Mouse (Mus musculus) hindbrain, embryonic 13.5 days (tissue): ENCODE results near the gene Dusp10. TPM values are rescaled to one million over a fixed set of nuclear protein-coding genes. Genes with fewer than 3 reads are reported as not detected.

Source experiments
- ATAC-seq: fragments of 200-750 bp; cut with Nextera tagmentation; 2 replicates; pipeline ENCODE4 v1.8.0; 2017; ENCODE audit warnings: moderate TSS enrichment; ENCODE audit not compliant: low FRiP score
- H3K27ac ChIP-seq: fragments of 300-500 bp; sonication (generic); 2 replicates; pipeline ENCODE4 v1.5.1; 2015; ENCODE audit warnings: inconsistent platforms, mild to moderate bottlenecking, moderate library complexity
- H3K27me3 ChIP-seq: fragments of 300-500 bp; sonication (generic); 2 replicates; pipeline ENCODE4 v1.6.1; 2015; ENCODE audit warnings: mild to moderate bottlenecking, inconsistent platforms
- H3K36me3 ChIP-seq: fragments of 300-500 bp; sonication (generic); 2 replicates; pipeline ENCODE4 v1.6.1; 2015; ENCODE audit warnings: mild to moderate bottlenecking, inconsistent platforms
- H3K4me1 ChIP-seq: fragments of 300-500 bp; sonication (generic); replicated peaks from 2 replicates; pipeline ENCODE4 v1.6.1; 2015; ENCODE audit warnings: inconsistent platforms
- H3K4me2 ChIP-seq: fragments of 300-500 bp; sonication (generic); 2 replicates; pipeline ENCODE4 v1.6.1; 2015; ENCODE audit warnings: inconsistent platforms, mild to moderate bottlenecking, moderate library complexity
- H3K4me3 ChIP-seq: fragments of 300-500 bp; sonication (generic); 2 replicates; pipeline ENCODE4 v1.5.1; 2015; ENCODE audit warnings: mild to moderate bottlenecking, inconsistent platforms
- H3K9ac ChIP-seq: fragments of 300-500 bp; sonication (generic); 2 replicates; pipeline ENCODE4 v1.6.1; 2015; ENCODE audit warnings: mild to moderate bottlenecking, inconsistent platforms
- H3K9me3 ChIP-seq: fragments of 300-500 bp; sonication (generic); 2 replicates; pipeline ENCODE4 v1.6.1; 2016; ENCODE audit warnings: inconsistent platforms
- WGBS: fragments of 180-500 bp; shearing (Covaris S2); methylation state at CpG from one replicate; pipeline ENCODE4 v1.1.7; 2015; 5-methylcytosine and 5-hydroxymethylcytosine counted together
- polyA plus RNA-seq: library from polyadenylated mRNA; unstranded; fragments of >200 nt; fragmentation: Nextera tagmentation; extraction: Ambion mirVana; gene quantifications from 2 replicates; pipeline ENCODE4 v1.2.1, GENCODE M21; 2015

Gene Dusp10
- polyA plus RNA-seq = 4.7 and 5.2 TPM in 2 replicates

- 90% methylated on average over 4 of the region's 4 CpGs for WGBS
- H3K27ac ChIP-seq = no peak within 1 kb of the TSS
- no peaks in the 10 kb centered on the region for H3K36me3 ChIP-seq
- no peaks in the 10 kb centered on the region for H3K4me1 ChIP-seq
- H3K4me3 ChIP-seq = no peak within 1 kb of the TSS
- no peaks in the 10 kb centered on the region for H3K27me3 ChIP-seq
- ATAC-seq = no peak
- no peak within 1 kb of the TSS for H3K9ac ChIP-seq
- no peaks in the 10 kb centered on the region for H3K9me3 ChIP-seq
- H3K4me2 ChIP-seq = no peak within 1 kb of the TSS
These were observed at the start of gene Dusp10 for GRCm38 (mm10) chr1:184013106-184013505. Dusp10 (plus strand) TSS chr1:184013302.

- Histone ChIP-seq H3K27ac (no peak overlapping the region), H3K4me1 (no peaks in the 10 kb centered on the region; the same call in 1 of the 2 replicates), H3K9me3 (no peaks in the 10 kb centered on the region), H3K4me3 (no peak overlapping the region), H3K36me3 (no peaks in the 10 kb centered on the region), H3K9ac (no peak overlapping the region), H3K27me3 (no peaks in the 10 kb centered on the region), H3K4me2 (no peak overlapping the region)
- WGBS = 82% methylated on average over 4 of the region's 4 CpGs
- no peak for ATAC-seq
These were observed 47.8 kb upstream of the Dusp10 start for GRCm38 (mm10) chr1:183965341-183965740.

- no peak overlapping the region for H3K4me3 ChIP-seq
- no peaks in the 10 kb centered on the region for H3K9me3 ChIP-seq
- H3K4me2 ChIP-seq = no peak overlapping the region
- H3K27me3 ChIP-seq = no peaks in the 10 kb centered on the region
- WGBS = 57% methylated on average over 1 of the region's 1 CpGs
- ATAC-seq = no peak; the same call in 1 of the 2 replicates
- no peaks in the 10 kb centered on the region; the same call in 1 of the 2 replicates for H3K4me1 ChIP-seq
- H3K36me3 ChIP-seq = no peaks in the 10 kb centered on the region
- H3K9ac ChIP-seq = no peak overlapping the region
- no peak overlapping the region for H3K27ac ChIP-seq
These were observed 43.8 kb upstream of the Dusp10 start for GRCm38 (mm10) chr1:183969265-183969664.

- no peaks in the 10 kb centered on the region for H3K27me3 ChIP-seq
- H3K9ac ChIP-seq = no peak overlapping the region
- no peak overlapping the region for H3K27ac ChIP-seq
- no peak overlapping the region for H3K4me2 ChIP-seq
- 92% methylated on average over 9 of the region's 9 CpGs for WGBS
- no peaks in the 10 kb centered on the region for H3K36me3 ChIP-seq
- H3K4me3 ChIP-seq = no peak overlapping the region
- ATAC-seq = no peak
- H3K9me3 ChIP-seq = no peaks in the 10 kb centered on the region
- H3K4me1 ChIP-seq = no peaks in the 10 kb centered on the region
These were observed 33.3 kb upstream of the Dusp10 start for GRCm38 (mm10) chr1:183979814-183980243.

GRCm38 (mm10) chr1:183982108-183982507 lies 31.0 kb upstream of the Dusp10 start:
- no peak overlapping the region for H3K9ac ChIP-seq
- H3K4me3 ChIP-seq = no peak overlapping the region
- H3K4me2 ChIP-seq = no peak overlapping the region
- no peaks in the 10 kb centered on the region for H3K36me3 ChIP-seq
- H3K9me3 ChIP-seq = no peaks in the 10 kb centered on the region
- no peak for ATAC-seq
- no peaks in the 10 kb centered on the region for H3K4me1 ChIP-seq
- 63% methylated on average over 13 of the region's 13 CpGs for WGBS
- H3K27ac ChIP-seq = no peak overlapping the region
- H3K27me3 ChIP-seq = no peaks in the 10 kb centered on the region

GRCm38 (mm10) chr1:183987711-183988245 lies 25.3 kb upstream of the Dusp10 start:
- H3K36me3 ChIP-seq = no peaks in the 10 kb centered on the region
- H3K9ac ChIP-seq = no peak overlapping the region
- WGBS = 97% methylated on average over 7 of the region's 7 CpGs
- ATAC-seq = no peak
- no peaks in the 10 kb centered on the region for H3K27me3 ChIP-seq
- H3K27ac ChIP-seq = no peak overlapping the region
- H3K4me3 ChIP-seq = no peak overlapping the region
- H3K4me2 ChIP-seq = no peak overlapping the region
- H3K4me1 ChIP-seq = no peaks in the 10 kb centered on the region
- H3K9me3 ChIP-seq = no peaks in the 10 kb centered on the region

GRCm38 (mm10) chr1:183991921-183992320 lies 21.2 kb upstream of the Dusp10 start:
- Histone ChIP-seq H3K4me3 (no peak overlapping the region), H3K9me3 (no peaks in the 10 kb centered on the region), H3K27me3 (no peaks in the 10 kb centered on the region), H3K4me2 (no peak overlapping the region), H3K27ac (no peak overlapping the region), H3K4me1 (no peaks in the 10 kb centered on the region), H3K9ac (no peak overlapping the region), H3K36me3 (no peaks in the 10 kb centered on the region)
- WGBS = 91% methylated on average over 2 of the region's 2 CpGs
- no peak for ATAC-seq

- Histone ChIP-seq H3K4me1 (no peaks in the 10 kb centered on the region), H3K27me3 (no peaks in the 10 kb centered on the region), H3K9me3 (no peaks in the 10 kb centered on the region), H3K9ac (no peak overlapping the region), H3K4me3 (no peak overlapping the region), H3K36me3 (no peaks in the 10 kb centered on the region), H3K4me2 (no peak overlapping the region), H3K27ac (no peak overlapping the region)
- 71% methylated on average over 2 of the region's 2 CpGs for WGBS
- no peak for ATAC-seq
These were observed 15.9 kb upstream of the Dusp10 start for GRCm38 (mm10) chr1:183997207-183997606.

- 85% methylated on average over 2 of the region's 2 CpGs for WGBS
These were observed 10.6 kb upstream of the Dusp10 start for GRCm38 (mm10) chr1:184002470-184002869.

GRCm38 (mm10) chr1:184004311-184004710 lies 8.8 kb upstream of the Dusp10 start:
- no peaks in the 10 kb centered on the region for H3K4me1 ChIP-seq
- no peaks in the 10 kb centered on the region for H3K36me3 ChIP-seq
- no peak overlapping the region for H3K4me2 ChIP-seq
- no peak overlapping the region for H3K4me3 ChIP-seq
- H3K27ac ChIP-seq = no peak overlapping the region
- ATAC-seq = no peak
- H3K27me3 ChIP-seq = no peaks in the 10 kb centered on the region
- WGBS = 25% methylated on average over 2 of the region's 2 CpGs
- H3K9me3 ChIP-seq = no peaks in the 10 kb centered on the region
- H3K9ac ChIP-seq = no peak overlapping the region

More at GRCm38 (mm10) chr1:184002470-184002869, 10.6 kb upstream of the Dusp10 start:
- no peaks in the 10 kb centered on the region for H3K9me3 ChIP-seq
- no peak overlapping the region for H3K4me3 ChIP-seq
- no peak overlapping the region for H3K4me2 ChIP-seq
- ATAC-seq = no peak
- no peak overlapping the region for H3K27ac ChIP-seq
- no peaks in the 10 kb centered on the region for H3K27me3 ChIP-seq
- H3K9ac ChIP-seq = no peak overlapping the region
- no peaks in the 10 kb centered on the region for H3K4me1 ChIP-seq
- H3K36me3 ChIP-seq = no peaks in the 10 kb centered on the region

- 75% methylated on average over 6 of the region's 6 CpGs for WGBS
- Histone ChIP-seq H3K36me3 (no peaks in the 10 kb centered on the region), H3K4me2 (no peak overlapping the region), H3K27ac (no peak overlapping the region), H3K4me1 (no peaks in the 10 kb centered on the region), H3K9ac (no peak overlapping the region), H3K27me3 (no peaks in the 10 kb centered on the region), H3K4me3 (no peak overlapping the region), H3K9me3 (no peaks in the 10 kb centered on the region)
- no peak for ATAC-seq
These were observed 7.6 kb upstream of the Dusp10 start for GRCm38 (mm10) chr1:184005315-184006058.

GRCm38 (mm10) chr1:184006086-184006485 lies 7.0 kb upstream of the Dusp10 start:
- ATAC-seq = no peak
- Histone ChIP-seq H3K4me1 (no peaks in the 10 kb centered on the region), H3K9ac (no peak overlapping the region), H3K4me3 (no peak overlapping the region), H3K27ac (no peak overlapping the region), H3K4me2 (no peak overlapping the region), H3K27me3 (no peaks in the 10 kb centered on the region), H3K9me3 (no peaks in the 10 kb centered on the region), H3K36me3 (no peaks in the 10 kb centered on the region)

GRCm38 (mm10) chr1:184011311-184011710 lies 1.8 kb upstream of the Dusp10 start:
- Histone ChIP-seq H3K4me1 (no peaks in the 10 kb centered on the region), H3K27me3 (no peaks in the 10 kb centered on the region), H3K27ac (no peak overlapping the region), H3K9ac (no peak overlapping the region), H3K4me3 (no peak overlapping the region), H3K9me3 (no peaks in the 10 kb centered on the region), H3K36me3 (no peaks in the 10 kb centered on the region), H3K4me2 (no peak overlapping the region)
- WGBS = 99% methylated on average over 6 of the region's 6 CpGs
- no peak for ATAC-seq
